Mouse (Mus musculus): Measurements from ENCODE around the gene Lrrc61.
"Not testable (repeated sequence)": the region's sequence is repeated elsewhere in the genome, so short reads cannot be mapped to it uniquely, and the experiment has no call there.

DNA sequence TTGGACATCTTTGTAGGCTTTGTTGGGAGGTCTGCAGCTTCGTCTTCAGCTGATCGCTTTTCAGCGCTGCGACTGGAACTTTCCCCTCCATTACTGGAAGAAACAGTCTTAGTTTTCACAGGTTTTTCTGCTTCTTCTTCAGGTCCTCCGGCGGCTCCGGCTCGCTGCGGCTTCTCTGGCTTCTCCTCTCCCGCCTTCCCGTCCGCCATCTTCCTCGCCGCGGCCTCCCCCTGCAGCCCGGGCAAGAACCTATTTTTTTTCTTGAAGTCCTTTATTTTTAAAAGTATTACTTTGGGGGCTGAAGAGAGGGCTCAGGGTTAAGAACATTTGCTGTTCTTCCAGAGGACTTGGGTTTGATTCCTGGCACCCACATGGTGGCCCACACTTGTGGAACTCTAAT, 29.7 kb upstream of the Lrrc61 start:
- not testable (repeated sequence) for TF ChIP-seq CTCF, EP300 (IDR thresholded peaks at IDR 0.05; ENCODE audit: low read depth)

Measured in heart, postnatal 0 days (tissue).